Mouse (Mus musculus) forelimb bud, embryonic 11.5 days (tissue): ENCODE measurements at regions not wholly inside any gene's neighbourhood (a gene's known extent, or its start where the extent isn't known, plus 50 kb on each side); places are given as distances from the start of the nearest gene placed in this dataset.

Experiments used
- DNase-seq: peaks from one replicate; pipeline ENCODE4 v3.0.0-alpha.2; 2012; ENCODE audit warnings: low read depth, low spot score

GRCm38 (mm10) chr4:33686135-33686534 lies 238.3 kb upstream of the Cnr1 start:
- DNase-seq, result no peak

GRCm38 (mm10) chr4:33687434-33687833 lies 237.0 kb upstream of the Cnr1 start:
- DNase-seq, result no peak

GRCm38 (mm10) chr4:33693441-33693840 lies 231.0 kb upstream of the Cnr1 start:
- DNase-seq, result no peak

GRCm38 (mm10) chr4:33696969-33697368 lies 227.4 kb upstream of the Cnr1 start:
- DNase-seq, result no peak

- no peak for DNase-seq
Measured at GRCm38 (mm10) chr4:33702028-33702666, 222.2 kb upstream of the Cnr1 start.

- no peak for DNase-seq
Measured at GRCm38 (mm10) chr4:33705722-33706121, 218.7 kb upstream of the Cnr1 start.

- no peak for DNase-seq
Measured at GRCm38 (mm10) chr4:33706785-33707184, 217.6 kb upstream of the Cnr1 start.

GRCm38 (mm10) chr4:33716475-33717117 lies 207.8 kb upstream of the Cnr1 start:
- DNase-seq, result no peak

- DNase-seq, result no peak
Measured at GRCm38 (mm10) chr4:33720972-33721371, 203.4 kb upstream of the Cnr1 start.

GRCm38 (mm10) chr4:33721971-33722370 lies 202.4 kb upstream of the Cnr1 start:
- DNase-seq, result no peak

- DNase-seq, result no peak
Measured at GRCm38 (mm10) chr4:33731837-33732236, 192.6 kb upstream of the Cnr1 start.

GRCm38 (mm10) chr4:33734923-33735322 lies 189.5 kb upstream of the Cnr1 start:
- no peak for DNase-seq

GRCm38 (mm10) chr4:33735442-33735966 lies 188.9 kb upstream of the Cnr1 start:
- no peak for DNase-seq

GRCm38 (mm10) chr4:33736061-33736701 lies 188.2 kb upstream of the Cnr1 start:
- DNase-seq, result no peak

- DNase-seq, result no peak
Measured at GRCm38 (mm10) chr4:33737337-33737736, 187.1 kb upstream of the Cnr1 start.

GRCm38 (mm10) chr4:33737859-33738417 lies 186.5 kb upstream of the Cnr1 start:
- no peak for DNase-seq

GRCm38 (mm10) chr4:33739211-33739904 lies 185.0 kb upstream of the Cnr1 start:
- DNase-seq, result no peak

GRCm38 (mm10) chr4:33740982-33741381 lies 183.4 kb upstream of the Cnr1 start:
- no peak for DNase-seq

GRCm38 (mm10) chr4:33745180-33745579 lies 179.2 kb upstream of the Cnr1 start:
- no peak for DNase-seq

GRCm38 (mm10) chr4:33747316-33747895 lies 177.0 kb upstream of the Cnr1 start:
- DNase-seq, result no peak

- no peak for DNase-seq
Measured at GRCm38 (mm10) chr4:33767721-33768120, 156.7 kb upstream of the Cnr1 start.
